Mouse (Mus musculus): Measurements from ENCODE around the gene Adss. TPM values are rescaled to one million over a fixed set of nuclear protein-coding genes. Genes with fewer than 3 reads are reported as not detected.
A peak's percentile ranks its signal among the peaks of the same experiment; 100 is the strongest.

Adss gene
- polyA plus RNA-seq, 1 experiment from 2014 or later = 83.8 TPM

DNA sequence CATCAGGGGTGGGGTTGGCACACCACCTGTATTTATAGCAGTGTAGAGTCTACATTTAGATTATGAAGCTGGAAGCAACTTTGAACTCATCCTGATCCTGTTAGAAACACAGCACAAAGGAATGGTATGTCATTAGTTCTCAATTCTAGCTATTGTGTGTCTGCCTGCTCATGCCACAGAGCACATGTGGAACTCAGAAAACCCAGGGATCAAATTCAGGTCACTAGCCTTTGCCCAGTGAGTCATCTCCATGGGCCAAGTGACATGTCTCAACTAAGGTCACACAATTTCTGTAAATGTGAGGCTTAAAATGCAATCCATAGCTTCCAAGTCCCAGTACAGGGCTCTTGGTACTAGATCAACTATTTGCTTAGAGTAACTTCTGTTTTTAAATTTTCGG is 54.2 kb downstream of the Adss start:
- 81% methylated on average over 1 of the region's 1 CpGs for WGBS
- Histone ChIP-seq H3K4me2 (ENCODE audit: low read depth, low read length) (no peak overlapping the region), H3K4me3 (ENCODE audit: low read depth, low read length) (no peak overlapping the region), H3K27ac (replicated peaks; ENCODE audit: low read depth, low read length) (no peak overlapping the region), H3K9ac (replicated peaks; ENCODE audit: low read length) (no peak overlapping the region), H3K9me3 (replicated peaks; ENCODE audit: control insufficient read depth, low read length) (no peaks in the 10 kb centered on the region), H3K36me3 (replicated peaks; ENCODE audit: control insufficient read depth, insufficient read depth, low read depth, low read length) (no peaks in the 10 kb centered on the region), H3K27me3 (ENCODE audit: control insufficient read depth, insufficient read depth, low read length) (no peaks in the 10 kb centered on the region), H3K4me1 (ENCODE audit: control insufficient read depth, insufficient read depth, low read length) (no peaks in the 10 kb centered on the region)
- no peak for DNase-seq (ENCODE audit: low spot score)
- no peak for ATAC-seq (replicated peaks; ENCODE audit: insufficient number of reproducible peaks, low FRiP score, low TSS enrichment, low read depth)

DNA sequence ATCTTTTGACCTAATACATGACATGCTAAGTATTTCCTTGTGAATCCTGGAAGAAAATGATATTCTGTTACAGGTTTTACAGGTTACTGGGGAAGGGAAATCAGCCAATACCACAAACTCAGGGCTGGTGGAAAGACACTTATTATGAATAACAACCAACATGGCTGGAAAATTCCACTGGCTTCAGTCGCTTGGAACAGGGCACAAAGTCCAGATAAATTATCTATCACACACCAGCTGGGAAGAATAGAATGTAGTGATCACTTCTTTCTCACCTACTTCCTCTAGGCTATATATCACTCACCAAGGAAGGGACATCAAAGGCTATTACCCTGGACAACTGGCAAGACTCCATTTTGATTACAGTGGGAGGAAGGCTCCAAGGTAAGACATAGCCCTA is 55.6 kb downstream of the Adss start:
- no peaks in the 10 kb centered on the region for H3K9me3 ChIP-seq (replicated peaks; ENCODE audit: control insufficient read depth, low read length)
- no peak overlapping the region for H3K4me3 ChIP-seq (ENCODE audit: low read depth, low read length)
- no peak overlapping the region for H3K4me2 ChIP-seq (ENCODE audit: low read depth, low read length)
- DNase-seq (ENCODE audit: low spot score) (no peak), ATAC-seq (replicated peaks; ENCODE audit: insufficient number of reproducible peaks, low FRiP score, low TSS enrichment, low read depth) (no peak)
- H3K4me1 ChIP-seq (ENCODE audit: control insufficient read depth, insufficient read depth, low read length) = no peaks in the 10 kb centered on the region
- 83% methylated on average over 1 of the region's 1 CpGs for WGBS
- no peaks in the 10 kb centered on the region for H3K27me3 ChIP-seq (ENCODE audit: control insufficient read depth, insufficient read depth, low read length)
- H3K36me3 ChIP-seq (replicated peaks; ENCODE audit: control insufficient read depth, insufficient read depth, low read depth, low read length) = no peaks in the 10 kb centered on the region
- no peak overlapping the region for H3K27ac ChIP-seq (replicated peaks; ENCODE audit: low read depth, low read length)
- H3K9ac ChIP-seq (replicated peaks; ENCODE audit: low read length) = no peak overlapping the region

DNA sequence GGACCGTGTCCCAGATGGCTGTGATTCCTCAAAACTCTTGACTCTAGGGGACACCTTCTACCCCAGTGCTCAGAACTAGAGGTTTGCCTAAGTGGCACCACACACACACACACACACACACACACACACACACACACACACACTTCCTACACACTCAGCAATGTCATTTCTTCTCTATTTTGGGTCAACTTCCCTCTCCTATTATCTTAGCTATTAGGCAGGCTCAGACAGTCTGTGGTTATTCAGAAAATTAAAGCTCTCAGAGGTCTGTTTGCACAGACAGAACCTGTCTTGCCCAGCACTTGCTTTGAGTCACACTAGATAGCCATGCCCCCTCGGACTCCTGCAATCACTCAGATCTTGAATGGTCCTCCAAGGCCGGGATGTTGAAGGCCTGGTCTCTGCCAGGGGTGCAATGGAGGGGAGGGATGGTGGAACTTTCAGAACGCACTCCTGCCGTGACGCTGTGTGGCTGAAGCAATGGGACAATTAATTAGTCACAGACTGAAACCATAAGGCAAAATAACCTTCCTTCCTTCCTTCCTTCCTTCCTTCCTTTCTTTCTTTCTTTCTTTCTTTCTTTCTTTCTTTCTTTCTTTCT is 58.7 kb downstream of the Adss start:
- ATAC-seq (replicated peaks; ENCODE audit: insufficient number of reproducible peaks, low FRiP score, low TSS enrichment, low read depth) = no peak
- no peak overlapping the region for H3K4me3 ChIP-seq (ENCODE audit: low read depth, low read length)
- H3K27me3 ChIP-seq (ENCODE audit: control insufficient read depth, insufficient read depth, low read length) = no peaks in the 10 kb centered on the region
- H3K4me2 ChIP-seq (ENCODE audit: low read depth, low read length) = no peak overlapping the region
- no peak for DNase-seq (ENCODE audit: low spot score)
- WGBS = 51% methylated on average over 6 of the region's 6 CpGs
- H3K9ac ChIP-seq (replicated peaks; ENCODE audit: low read length) = no peak overlapping the region
- no peaks in the 10 kb centered on the region for H3K36me3 ChIP-seq (replicated peaks; ENCODE audit: control insufficient read depth, insufficient read depth, low read depth, low read length)
- H3K27ac ChIP-seq (replicated peaks; ENCODE audit: low read depth, low read length) = no peak overlapping the region
- no peaks in the 10 kb centered on the region for H3K9me3 ChIP-seq (replicated peaks; ENCODE audit: control insufficient read depth, low read length)
- H3K4me1 ChIP-seq (ENCODE audit: control insufficient read depth, insufficient read depth, low read length) = no peaks in the 10 kb centered on the region

DNA sequence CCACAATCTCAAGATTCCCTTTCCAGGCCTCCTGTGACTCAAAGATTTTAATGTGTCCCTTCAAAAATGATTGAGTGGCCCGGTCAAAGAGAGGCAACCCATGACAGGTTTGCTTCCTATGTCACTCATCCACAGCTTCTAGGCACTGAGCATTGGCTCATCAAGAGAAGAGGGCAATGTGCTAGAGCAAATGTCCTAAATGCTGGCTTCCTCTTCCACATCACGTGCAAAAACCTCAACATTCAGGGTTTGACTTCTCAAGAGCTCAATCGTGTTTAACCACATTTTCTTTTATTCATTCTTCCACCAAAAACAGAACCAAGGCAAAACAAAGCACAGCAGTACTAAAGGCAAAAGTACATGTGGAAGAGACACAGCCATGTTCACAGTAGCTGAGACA is 64.3 kb downstream of the Adss start:
- no peaks in the 10 kb centered on the region for H3K9me3 ChIP-seq (replicated peaks; ENCODE audit: control insufficient read depth, low read length)
- no peaks in the 10 kb centered on the region for H3K36me3 ChIP-seq (replicated peaks; ENCODE audit: control insufficient read depth, insufficient read depth, low read depth, low read length)
- H3K4me2 ChIP-seq (ENCODE audit: low read depth, low read length) = no peak overlapping the region
- no peaks in the 10 kb centered on the region for H3K27me3 ChIP-seq (ENCODE audit: control insufficient read depth, insufficient read depth, low read length)
- no peak for DNase-seq (ENCODE audit: low spot score)
- no peaks in the 10 kb centered on the region for H3K4me1 ChIP-seq (ENCODE audit: control insufficient read depth, insufficient read depth, low read length)
- WGBS = 92% methylated on average over 3 of the region's 3 CpGs
- no peak overlapping the region for H3K27ac ChIP-seq (replicated peaks; ENCODE audit: low read depth, low read length)
- no peak for ATAC-seq (replicated peaks; ENCODE audit: insufficient number of reproducible peaks, low FRiP score, low TSS enrichment, low read depth)
- no peak overlapping the region for H3K4me3 ChIP-seq (ENCODE audit: low read depth, low read length)
- no peak overlapping the region for H3K9ac ChIP-seq (replicated peaks; ENCODE audit: low read length)

DNA sequence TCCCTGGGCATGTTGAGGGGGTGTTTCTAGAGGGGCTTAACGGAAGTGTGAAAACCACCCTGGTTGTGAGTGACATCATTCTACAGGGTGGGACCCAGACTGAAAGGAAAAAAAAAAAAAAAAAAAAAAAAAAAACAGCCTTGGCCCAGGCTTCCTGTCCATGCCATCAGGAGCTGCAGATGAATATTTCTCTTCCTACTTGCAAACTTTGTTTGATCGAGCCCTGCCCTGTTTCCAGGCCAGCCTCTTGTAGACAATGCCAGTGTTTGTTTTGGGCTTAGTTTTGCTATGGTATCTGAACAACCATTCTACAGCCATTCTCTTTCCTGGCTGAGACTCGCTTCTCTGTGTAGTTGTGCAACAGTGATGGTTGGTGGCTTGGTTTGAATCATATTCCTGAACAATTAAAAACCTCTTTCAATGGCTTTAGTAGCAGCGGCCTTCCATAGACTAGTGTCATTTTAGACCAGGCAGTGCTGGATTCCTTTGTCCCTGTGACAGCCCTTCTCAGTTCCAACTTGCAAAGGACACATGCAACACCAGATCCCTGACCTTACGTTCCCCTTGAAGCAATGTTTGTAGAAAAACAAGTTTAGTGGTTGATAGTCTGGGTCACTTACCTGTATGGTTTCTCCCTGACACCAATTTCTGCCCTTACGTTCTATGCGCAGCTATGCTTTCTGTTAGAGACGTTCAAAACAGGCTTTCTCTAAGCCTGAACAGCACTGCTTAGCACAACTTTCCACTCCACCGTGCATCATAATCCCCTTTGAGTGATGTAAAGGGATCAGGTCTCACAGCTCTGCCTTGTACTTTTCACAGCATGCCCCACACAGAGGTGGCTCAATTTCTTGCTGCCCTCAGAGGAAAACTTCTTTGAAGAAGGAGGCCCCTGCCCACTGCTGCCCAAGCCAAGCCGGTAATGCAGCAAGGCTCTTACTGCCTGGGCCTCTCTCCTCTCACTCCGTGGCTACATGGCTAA is 67.0 kb downstream of the Adss start, which contains the start of gene 1700016C15Rik:
Gene 1700016C15Rik, plus strand, starts transcription at position 772 of the 982 bp plus-strand sequence.
- Histone ChIP-seq H3K36me3 (replicated peaks; ENCODE audit: control insufficient read depth, insufficient read depth, low read depth, low read length) (no peaks in the 10 kb centered on the region), H3K27me3 (ENCODE audit: control insufficient read depth, insufficient read depth, low read length) (no peaks in the 10 kb centered on the region), H3K9me3 (replicated peaks; ENCODE audit: control insufficient read depth, low read length) (no peaks in the 10 kb centered on the region), H3K9ac (replicated peaks; ENCODE audit: low read length) (no peak within 1 kb of the TSS), H3K4me3 (ENCODE audit: low read depth, low read length) (no peak within 1 kb of the TSS), H3K4me2 (ENCODE audit: low read depth, low read length) (no peak within 1 kb of the TSS), H3K27ac (replicated peaks; ENCODE audit: low read depth, low read length) (no peak within 1 kb of the TSS), H3K4me1 (ENCODE audit: control insufficient read depth, insufficient read depth, low read length) (no peaks in the 10 kb centered on the region)
- peak; percentile 20 for DNase-seq (ENCODE audit: low spot score)
- ATAC-seq (replicated peaks; ENCODE audit: insufficient number of reproducible peaks, low FRiP score, low TSS enrichment, low read depth) = 0 out of 2 replicates have a peak, but pooled peaks have one; percentile 27
- WGBS = 59% methylated on average over 11 of the region's 11 CpGs

DNA sequence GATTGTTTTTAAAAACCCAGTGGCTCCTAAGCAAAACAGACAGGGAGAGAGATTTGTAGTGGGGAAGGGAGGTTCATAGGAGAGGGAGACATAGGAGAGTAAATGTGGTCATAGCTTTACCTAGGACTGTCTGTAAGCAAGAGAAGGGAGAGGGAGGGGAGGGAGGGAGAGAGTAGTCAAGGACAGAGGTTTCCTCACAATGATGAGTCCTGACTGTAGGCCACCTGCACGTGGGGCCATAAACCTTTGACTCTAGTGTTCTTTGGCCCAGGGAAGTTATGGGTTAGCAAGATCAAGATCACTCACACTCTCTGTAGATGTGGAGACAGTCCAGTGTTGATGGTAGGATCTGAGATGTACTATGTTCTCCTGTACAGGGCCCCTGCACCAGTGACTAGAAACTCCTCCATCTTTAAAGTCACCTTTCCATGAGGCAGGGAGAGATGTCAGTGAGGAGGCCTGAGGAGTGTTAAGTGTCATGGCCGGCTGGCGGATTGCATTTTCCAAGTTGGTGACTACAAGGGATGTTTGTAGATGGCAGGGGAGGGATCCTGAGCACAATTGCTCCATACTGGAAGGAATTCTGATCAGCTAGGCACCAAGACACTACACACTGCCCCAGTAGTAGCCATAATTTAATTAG is 68.3 kb downstream of the Adss start:
- Histone ChIP-seq H3K9me3 (replicated peaks; ENCODE audit: control insufficient read depth, low read length) (no peaks in the 10 kb centered on the region), H3K27me3 (ENCODE audit: control insufficient read depth, insufficient read depth, low read length) (no peaks in the 10 kb centered on the region), H3K27ac (replicated peaks; ENCODE audit: low read depth, low read length) (no peak overlapping the region), H3K4me2 (ENCODE audit: low read depth, low read length) (no peak overlapping the region), H3K4me1 (ENCODE audit: control insufficient read depth, insufficient read depth, low read length) (no peaks in the 10 kb centered on the region), H3K36me3 (replicated peaks; ENCODE audit: control insufficient read depth, insufficient read depth, low read depth, low read length) (no peaks in the 10 kb centered on the region), H3K4me3 (ENCODE audit: low read depth, low read length) (no peak overlapping the region), H3K9ac (replicated peaks; ENCODE audit: low read length) (no peak overlapping the region)
- ATAC-seq (replicated peaks; ENCODE audit: insufficient number of reproducible peaks, low FRiP score, low TSS enrichment, low read depth) (no peak), DNase-seq (ENCODE audit: low spot score) (no peak)
- WGBS = 91% methylated on average over 3 of the region's 3 CpGs

DNA sequence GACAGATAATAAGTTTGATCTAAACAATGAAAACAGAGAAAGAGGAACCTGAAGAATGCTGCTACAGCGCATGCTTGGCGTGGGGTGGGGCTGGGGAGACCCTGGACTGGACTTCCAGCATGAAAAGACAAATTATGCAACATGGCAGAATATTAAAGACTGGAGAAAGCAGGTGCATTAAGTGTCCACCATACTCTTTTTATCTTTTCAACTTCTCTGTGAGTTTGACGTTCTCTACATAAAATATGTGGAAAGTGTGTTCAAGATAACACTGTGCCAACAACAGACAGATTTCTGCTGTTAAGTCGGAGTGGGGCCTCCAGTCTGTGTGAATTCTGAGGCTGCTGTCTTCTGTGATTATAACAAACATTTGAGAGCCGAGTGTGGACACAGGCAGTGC is 69.4 kb downstream of the Adss start:
- H3K4me1 ChIP-seq (ENCODE audit: control insufficient read depth, insufficient read depth, low read length) = no peaks in the 10 kb centered on the region
- H3K9me3 ChIP-seq (replicated peaks; ENCODE audit: control insufficient read depth, low read length) = no peaks in the 10 kb centered on the region
- no peak overlapping the region for H3K9ac ChIP-seq (replicated peaks; ENCODE audit: low read length)
- H3K4me3 ChIP-seq (ENCODE audit: low read depth, low read length) = no peak overlapping the region
- DNase-seq (ENCODE audit: low spot score) (no peak), ATAC-seq (replicated peaks; ENCODE audit: insufficient number of reproducible peaks, low FRiP score, low TSS enrichment, low read depth) (no peak)
- H3K27me3 ChIP-seq (ENCODE audit: control insufficient read depth, insufficient read depth, low read length) = no peaks in the 10 kb centered on the region
- H3K27ac ChIP-seq (replicated peaks; ENCODE audit: low read depth, low read length) = no peak overlapping the region
- H3K36me3 ChIP-seq (replicated peaks; ENCODE audit: control insufficient read depth, insufficient read depth, low read depth, low read length) = no peaks in the 10 kb centered on the region
- no peak overlapping the region for H3K4me2 ChIP-seq (ENCODE audit: low read depth, low read length)
- 75% methylated on average over 5 of the region's 5 CpGs for WGBS

DNA sequence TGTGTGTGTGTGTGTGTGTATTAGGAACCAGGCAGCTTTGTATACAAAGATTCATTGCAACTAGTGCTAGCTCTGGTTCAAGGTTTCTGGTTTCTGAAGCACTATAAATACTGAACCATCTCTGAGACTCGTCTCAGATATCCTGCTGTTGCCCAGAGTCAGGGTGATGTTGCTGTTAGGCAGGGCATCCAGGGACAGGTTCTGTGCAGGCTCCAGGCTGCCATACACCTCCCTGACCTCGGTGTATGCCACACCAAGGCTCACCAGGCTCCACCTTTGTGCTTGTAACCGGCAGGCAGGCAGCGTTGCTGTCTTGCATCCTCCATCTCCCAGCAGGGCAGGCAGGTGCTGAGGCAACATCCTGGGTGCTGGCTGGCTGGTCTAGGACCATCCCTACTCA is 72.5 kb downstream of the Adss start:
- Histone ChIP-seq H3K27ac (replicated peaks; ENCODE audit: low read depth, low read length) (no peak overlapping the region), H3K36me3 (replicated peaks; ENCODE audit: control insufficient read depth, insufficient read depth, low read depth, low read length) (no peaks in the 10 kb centered on the region), H3K4me3 (ENCODE audit: low read depth, low read length) (no peak overlapping the region), H3K9me3 (replicated peaks; ENCODE audit: control insufficient read depth, low read length) (no peaks in the 10 kb centered on the region), H3K4me2 (ENCODE audit: low read depth, low read length) (no peak overlapping the region), H3K27me3 (ENCODE audit: control insufficient read depth, insufficient read depth, low read length) (no peaks in the 10 kb centered on the region), H3K9ac (replicated peaks; ENCODE audit: low read length) (no peak overlapping the region), H3K4me1 (ENCODE audit: control insufficient read depth, insufficient read depth, low read length) (no peaks in the 10 kb centered on the region)
- no peak for ATAC-seq (replicated peaks; ENCODE audit: insufficient number of reproducible peaks, low FRiP score, low TSS enrichment, low read depth)
- 78% methylated on average over 4 of the region's 4 CpGs for WGBS
- no peak for DNase-seq (ENCODE audit: low spot score)
